Mouse (Mus musculus): ENCODE results near the gene Glb1. TPM values are rescaled to one million over a fixed set of nuclear protein-coding genes. Genes with fewer than 3 reads are reported as not detected.

Glb1 gene
- polyA plus RNA-seq, 1 experiment from 2014 or later: 22.0 TPM

DNA sequence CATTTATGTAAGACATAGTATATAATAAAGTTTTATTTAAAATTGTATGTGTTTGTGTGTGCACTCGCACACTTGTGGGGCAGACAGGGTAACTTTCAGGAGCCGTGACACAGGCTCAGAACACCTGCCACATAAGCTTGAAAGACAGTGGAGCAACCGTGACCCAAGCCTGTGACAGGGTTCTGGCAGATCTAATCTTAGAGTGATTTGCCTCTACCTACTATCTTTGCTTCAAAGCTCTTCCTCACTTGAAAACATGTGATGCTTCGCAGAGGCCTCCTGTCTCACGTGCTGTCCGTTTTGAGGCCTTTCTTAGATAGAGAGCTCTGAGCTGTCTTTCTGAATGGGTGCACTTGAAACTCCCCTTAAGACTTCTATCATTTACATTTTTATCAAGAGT lies 51.5 kb downstream of the Glb1 start:
- H3K4me1 ChIP-seq: peaks cover 13% of the 10 kb centered on the region

DNA sequence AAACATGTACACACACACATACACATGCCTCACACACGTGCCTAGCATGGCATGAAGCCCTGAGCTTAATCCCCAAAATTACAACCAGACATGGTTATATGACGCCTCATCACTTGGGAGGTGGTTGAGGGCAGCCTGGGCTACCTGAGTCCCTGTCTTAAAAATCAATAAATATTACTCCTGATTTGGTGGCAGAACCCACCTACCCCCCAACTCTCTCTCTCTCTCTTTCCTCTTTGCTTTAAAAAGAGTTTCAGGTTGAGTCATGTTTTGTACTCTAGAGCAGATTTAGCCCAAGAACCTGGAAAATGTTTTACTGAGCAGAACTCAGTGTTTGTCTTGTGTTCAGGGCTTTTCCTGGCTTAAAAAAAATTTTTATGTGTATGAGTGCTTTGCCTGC lies 54.5 kb downstream of the Glb1 start:
- no peak for DNase-seq (ENCODE audit: low spot score)
- Histone ChIP-seq H3K27ac (replicated peaks) (no peak overlapping the region), H3K27me3 (replicated peaks; ENCODE audit: low read depth, poor library complexity, severe bottlenecking) (no peaks in the 10 kb centered on the region), H3K4me1 (peaks cover 13% of the 10 kb centered on the region), H3K36me3 (replicated peaks) (peaks cover 26% of the 10 kb centered on the region), H3K4me3 (no peak overlapping the region), H3K9me3 (no peaks in the 10 kb centered on the region)
- 85% methylated on average over 2 of the region's 2 CpGs for WGBS

More for the DNA sequence above, 51.5 kb downstream of the Glb1 start:
- Histone ChIP-seq H3K36me3 (replicated peaks) (peaks cover 10% of the 10 kb centered on the region), H3K9me3 (no peaks in the 10 kb centered on the region), H3K27me3 (replicated peaks; ENCODE audit: low read depth, poor library complexity, severe bottlenecking) (no peaks in the 10 kb centered on the region), H3K27ac (replicated peaks) (no peak overlapping the region), H3K4me3 (no peak overlapping the region)
- DNase-seq (ENCODE audit: low spot score): no peak
- WGBS: 92% methylated on average over 6 of the region's 6 CpGs

DNA sequence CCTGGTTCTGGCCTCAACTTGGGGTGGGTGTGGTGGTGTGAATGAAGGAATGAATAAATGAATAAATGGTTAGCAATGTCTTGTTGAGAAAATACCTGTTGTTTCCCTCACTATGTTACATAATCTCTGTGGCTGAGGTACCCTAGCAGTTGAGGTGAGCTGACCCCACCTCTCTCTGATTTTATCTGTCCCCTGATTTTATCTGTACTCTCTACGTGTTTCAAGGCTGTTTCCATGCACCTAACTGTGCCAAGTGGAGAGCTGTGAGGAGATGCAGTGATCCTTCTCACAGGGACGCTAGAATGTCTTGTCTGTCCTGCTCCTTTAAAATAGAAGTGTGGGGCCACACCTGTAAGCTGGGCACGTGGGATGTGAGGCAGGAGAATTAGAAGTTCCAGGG lies 57.6 kb downstream of the Glb1 start:
- peaks cover 13% of the 10 kb centered on the region for H3K4me1 ChIP-seq

DNA sequence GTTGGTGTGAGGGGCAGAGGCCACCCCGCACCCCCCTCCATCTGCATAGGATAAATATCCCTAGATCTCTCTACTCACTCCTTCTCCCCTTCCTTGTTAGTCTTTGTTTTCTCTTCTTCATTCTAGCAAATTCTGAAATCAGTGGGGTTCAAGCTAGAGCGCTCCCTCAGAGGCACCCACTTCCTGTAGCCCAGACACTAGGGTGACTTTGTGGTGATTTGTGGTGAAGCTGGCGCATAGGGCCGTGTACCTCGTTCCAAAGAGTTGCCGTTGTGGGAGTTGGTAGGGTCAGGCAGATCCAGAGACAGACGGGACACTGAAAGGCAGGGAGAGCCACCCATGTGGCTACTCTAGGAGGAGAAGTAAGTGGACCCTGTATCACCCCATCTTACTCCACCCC lies 61.7 kb downstream of the Glb1 start:
- 89% methylated on average over 7 of the region's 7 CpGs for WGBS
- Histone ChIP-seq H3K9me3 (no peaks in the 10 kb centered on the region), H3K4me1 (0 out of 2 replicates have a peak, but pooled peaks cover 8% of the 10 kb centered on the region), H3K27ac (replicated peaks) (no peak overlapping the region), H3K27me3 (replicated peaks; ENCODE audit: low read depth, poor library complexity, severe bottlenecking) (no peaks in the 10 kb centered on the region), H3K36me3 (replicated peaks) (peaks cover 55% of the 10 kb centered on the region), H3K4me3 (no peak overlapping the region)
- DNase-seq (ENCODE audit: low spot score): no peak

More for the DNA sequence above, 57.6 kb downstream of the Glb1 start:
- no peaks in the 10 kb centered on the region for H3K27me3 ChIP-seq (replicated peaks; ENCODE audit: low read depth, poor library complexity, severe bottlenecking)
- peaks cover 43% of the 10 kb centered on the region for H3K36me3 ChIP-seq (replicated peaks)
- no peak for DNase-seq (ENCODE audit: low spot score)
- H3K4me3 ChIP-seq: no peak overlapping the region
- no peak overlapping the region for H3K27ac ChIP-seq (replicated peaks)
- no peaks in the 10 kb centered on the region for H3K9me3 ChIP-seq
- 83% methylated on average over 3 of the region's 3 CpGs for WGBS

DNA sequence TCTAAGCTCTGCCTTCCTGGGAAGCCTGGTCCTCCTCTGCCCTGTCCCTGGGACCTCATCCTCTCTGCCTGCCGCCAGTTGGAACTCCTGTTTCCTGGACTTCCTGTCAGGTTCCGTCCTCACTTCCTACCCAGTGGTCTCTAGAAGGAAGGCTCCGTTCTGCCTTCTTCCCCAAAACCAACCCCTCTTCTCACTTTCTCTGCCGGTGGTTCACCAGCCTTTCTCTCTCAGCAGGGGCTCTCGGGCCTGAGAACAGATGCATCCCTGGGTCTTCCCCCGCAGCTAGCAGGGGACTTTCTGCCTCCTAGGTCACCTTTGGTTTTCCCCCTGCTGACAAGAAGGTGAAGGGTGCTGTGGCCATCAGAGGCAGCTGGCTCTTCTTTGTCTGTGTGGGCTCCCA lies 64.6 kb downstream of the Glb1 start:
- no peak overlapping the region for H3K4me3 ChIP-seq
- no peak for DNase-seq (ENCODE audit: low spot score)
- no peaks in the 10 kb centered on the region for H3K9me3 ChIP-seq
- WGBS: 81% methylated on average over 6 of the region's 6 CpGs
- no peaks in the 10 kb centered on the region for H3K27me3 ChIP-seq (replicated peaks; ENCODE audit: low read depth, poor library complexity, severe bottlenecking)
- peaks cover 44% of the 10 kb centered on the region for H3K36me3 ChIP-seq (replicated peaks)
- 0 out of 2 replicates have a peak, but pooled peaks cover 10% of the 10 kb centered on the region for H3K4me1 ChIP-seq
- no peak overlapping the region for H3K27ac ChIP-seq (replicated peaks)

DNA sequence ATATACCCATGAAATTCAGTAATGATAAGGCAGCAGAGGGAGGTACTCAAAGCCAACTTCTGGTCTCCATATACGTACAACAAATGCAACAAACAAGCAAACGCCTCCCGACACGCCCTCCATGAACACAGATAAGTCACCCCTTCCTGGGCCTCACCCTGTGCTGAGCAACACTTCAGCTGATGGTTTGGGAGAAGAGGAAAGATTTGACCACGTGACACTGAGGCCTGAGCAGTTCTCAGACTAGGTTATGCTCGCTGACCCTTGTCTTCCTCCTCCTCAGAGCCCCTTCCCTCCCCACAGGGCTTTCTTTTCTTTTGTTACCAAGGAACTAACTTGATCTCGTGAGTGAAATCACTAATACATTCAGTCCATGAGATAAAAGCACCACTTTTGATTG lies 66.0 kb downstream of the Glb1 start:
- H3K27me3 ChIP-seq (replicated peaks; ENCODE audit: low read depth, poor library complexity, severe bottlenecking): no peaks in the 10 kb centered on the region
- peaks cover 38% of the 10 kb centered on the region for H3K36me3 ChIP-seq (replicated peaks)
- WGBS: 65% methylated on average over 7 of the region's 7 CpGs
- H3K4me1 ChIP-seq: 0 out of 2 replicates have a peak, but pooled peaks cover 10% of the 10 kb centered on the region
- H3K27ac ChIP-seq (replicated peaks): no peak overlapping the region
- H3K9me3 ChIP-seq: no peaks in the 10 kb centered on the region
- no peak for DNase-seq (ENCODE audit: low spot score)
- H3K4me3 ChIP-seq: no peak overlapping the region

DNA sequence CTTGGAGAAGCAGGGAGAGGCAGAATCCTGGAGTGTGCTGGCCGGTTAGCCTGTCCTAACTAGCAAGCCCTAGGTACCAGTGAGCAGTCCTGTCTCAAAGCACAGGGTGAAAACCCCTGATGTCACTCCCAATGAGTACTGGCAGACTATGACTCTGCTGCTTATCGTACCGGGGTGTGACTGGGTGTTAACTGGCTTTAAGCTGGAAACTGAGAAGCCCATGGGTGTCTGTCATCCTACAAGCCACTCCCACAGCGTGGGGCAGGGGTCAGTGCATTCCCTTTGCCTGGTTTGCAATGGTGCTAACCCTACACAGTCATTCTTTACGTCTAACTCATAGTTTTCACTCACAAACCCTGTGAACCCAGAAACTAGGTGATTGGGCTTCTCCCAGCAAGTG lies 67.3 kb downstream of the Glb1 start:
- Histone ChIP-seq H3K4me1 (0 out of 2 replicates have a peak, but pooled peaks cover 10% of the 10 kb centered on the region), H3K4me3 (no peak overlapping the region), H3K27ac (replicated peaks) (no peak overlapping the region), H3K36me3 (replicated peaks) (peaks cover 27% of the 10 kb centered on the region), H3K27me3 (replicated peaks; ENCODE audit: low read depth, poor library complexity, severe bottlenecking) (no peaks in the 10 kb centered on the region), H3K9me3 (no peaks in the 10 kb centered on the region)
- WGBS: 82% methylated on average over 5 of the region's 5 CpGs
- no peak for DNase-seq (ENCODE audit: low spot score)

DNA sequence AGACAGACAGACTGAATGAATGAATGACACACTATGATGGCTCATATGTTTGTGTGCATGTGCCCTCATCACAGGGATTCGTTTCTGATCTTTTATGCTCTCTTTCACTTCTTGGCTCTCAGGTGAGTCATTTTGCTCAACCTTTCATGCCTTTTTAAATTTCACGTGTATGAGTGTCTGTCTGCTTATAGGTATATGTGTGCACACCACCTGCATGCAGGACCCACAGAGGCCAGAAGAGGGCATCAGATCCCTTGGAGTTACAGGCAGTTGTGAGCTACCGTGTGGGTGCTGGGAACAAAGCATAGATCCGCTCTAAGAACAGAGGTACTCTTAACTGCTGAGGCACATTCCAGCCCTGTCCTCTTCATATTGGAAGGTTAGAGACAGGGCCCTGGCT lies 67.8 kb downstream of the Glb1 start:
- Histone ChIP-seq H3K4me1 (0 out of 2 replicates have a peak, but pooled peaks cover 10% of the 10 kb centered on the region), H3K27ac (replicated peaks) (no peak overlapping the region), H3K4me3 (no peak overlapping the region), H3K27me3 (replicated peaks; ENCODE audit: low read depth, poor library complexity, severe bottlenecking) (no peaks in the 10 kb centered on the region), H3K36me3 (replicated peaks) (peaks cover 26% of the 10 kb centered on the region), H3K9me3 (no peaks in the 10 kb centered on the region)
- DNase-seq (ENCODE audit: low spot score): no peak
- WGBS: 96% methylated on average over 4 of the region's 4 CpGs

DNA sequence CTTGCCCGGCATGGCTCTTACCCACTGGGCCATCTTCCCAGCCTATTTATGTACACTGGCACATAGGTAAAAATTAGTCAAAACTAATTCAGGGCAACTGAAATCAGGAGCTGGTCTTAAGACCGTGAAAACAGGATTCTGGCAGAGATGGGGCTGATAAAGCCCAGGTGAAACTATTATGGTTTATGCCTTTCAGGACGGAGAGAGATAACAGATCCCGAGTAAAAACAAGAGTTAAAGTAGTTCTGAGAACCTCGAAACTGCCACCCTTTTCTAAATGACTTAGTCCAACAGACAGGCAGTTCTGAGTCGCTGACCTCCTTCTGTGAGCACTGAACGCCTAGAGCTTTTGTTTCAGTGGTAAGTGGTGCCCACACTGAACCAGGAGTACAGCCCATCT lies 71.0 kb downstream of the Glb1 start:
- Histone ChIP-seq H3K27me3 (replicated peaks; ENCODE audit: low read depth, poor library complexity, severe bottlenecking) (no peaks in the 10 kb centered on the region), H3K27ac (replicated peaks) (no peak overlapping the region)
- WGBS: 86% methylated on average over 7 of the region's 7 CpGs

DNA sequence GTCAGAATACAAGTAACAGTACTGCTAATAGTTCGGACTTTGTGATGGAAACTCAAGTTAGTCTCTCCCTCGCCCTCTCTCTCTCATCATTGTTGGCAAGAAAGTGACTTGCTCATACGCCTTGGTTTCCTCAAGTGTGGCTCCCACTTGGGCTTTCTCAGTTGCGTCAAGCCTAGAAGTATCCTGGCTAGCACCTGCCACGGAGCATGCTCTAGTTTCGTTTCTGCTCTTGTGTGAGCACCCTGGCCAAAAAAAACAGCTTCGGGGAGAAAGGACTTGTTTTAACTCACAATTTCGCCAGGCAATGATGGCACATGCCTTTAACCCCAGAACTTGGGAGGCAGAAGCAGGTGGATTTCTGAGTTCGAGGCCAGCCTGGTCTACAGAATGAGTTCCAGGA lies 76.1 kb downstream of the Glb1 start:
- 91% methylated on average over 9 of the region's 9 CpGs for WGBS
- Histone ChIP-seq H3K27ac (replicated peaks) (no peak overlapping the region), H3K36me3 (replicated peaks) (peaks cover 2% of the 10 kb centered on the region; the same call in 1 of the 2 replicates), H3K27me3 (replicated peaks; ENCODE audit: low read depth, poor library complexity, severe bottlenecking) (no peaks in the 10 kb centered on the region), H3K9me3 (no peaks in the 10 kb centered on the region), H3K4me1 (no peaks in the 10 kb centered on the region), H3K4me3 (no peak overlapping the region)
- DNase-seq (ENCODE audit: low spot score): no peak

More for the DNA sequence above, 71.0 kb downstream of the Glb1 start:
- H3K4me3 ChIP-seq: no peak overlapping the region
- 0 out of 2 replicates have a peak, but pooled peaks cover 9% of the 10 kb centered on the region for H3K4me1 ChIP-seq
- no peaks in the 10 kb centered on the region for H3K9me3 ChIP-seq
- peaks cover 6% of the 10 kb centered on the region for H3K36me3 ChIP-seq (replicated peaks)
- no peak for DNase-seq (ENCODE audit: low spot score)

DNA sequence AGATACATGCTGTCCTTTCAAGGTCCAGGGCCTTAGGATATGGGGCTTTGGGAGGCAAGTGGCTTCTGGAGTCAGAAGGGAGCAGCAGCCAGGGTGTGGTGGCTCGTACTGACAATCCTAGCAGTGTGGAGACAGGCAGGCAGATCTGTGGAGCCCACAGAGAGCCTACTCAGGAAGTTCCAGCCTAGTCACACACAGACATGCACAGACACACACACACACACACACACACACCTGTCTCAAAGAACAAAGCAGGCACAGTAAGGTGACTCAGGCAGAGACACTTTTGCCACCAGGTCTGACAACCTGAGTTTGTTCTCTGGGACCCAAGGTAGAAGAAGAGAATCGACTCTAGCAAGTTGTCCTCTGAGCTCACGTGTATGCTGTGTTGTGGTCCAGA lies 80.1 kb downstream of the Glb1 start:
- 0 out of 2 replicates have a peak, but pooled peaks cover 3% of the 10 kb centered on the region for H3K4me1 ChIP-seq
- no peaks in the 10 kb centered on the region for H3K9me3 ChIP-seq
- no peak for DNase-seq (ENCODE audit: low spot score)
- H3K4me3 ChIP-seq: no peak overlapping the region
- H3K36me3 ChIP-seq (replicated peaks): no peaks in the 10 kb centered on the region
- no peaks in the 10 kb centered on the region for H3K27me3 ChIP-seq (replicated peaks; ENCODE audit: low read depth, poor library complexity, severe bottlenecking)
- WGBS: 85% methylated on average over 3 of the region's 3 CpGs
- H3K27ac ChIP-seq (replicated peaks): no peak overlapping the region

DNA sequence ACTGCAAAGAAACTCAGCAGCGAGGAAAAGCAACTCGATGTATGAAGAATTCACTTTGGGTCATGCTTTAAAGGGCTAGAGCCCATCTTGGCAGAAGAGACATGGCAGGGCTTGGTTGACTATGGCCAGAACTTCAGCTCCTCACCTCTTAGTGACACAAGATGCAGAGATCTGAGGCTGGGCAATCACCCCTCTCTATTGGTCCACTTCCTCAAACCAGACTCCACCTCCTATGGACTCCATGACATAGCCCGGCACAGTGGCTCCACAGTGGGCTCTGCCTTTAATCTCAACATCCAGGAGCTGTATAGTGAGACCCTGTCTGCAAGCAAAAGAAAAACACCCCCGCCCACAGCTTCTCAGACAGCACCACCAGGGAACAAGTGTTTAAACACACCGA lies 83.9 kb downstream of the Glb1 start:
- no peaks in the 10 kb centered on the region for H3K27me3 ChIP-seq (replicated peaks; ENCODE audit: low read depth, poor library complexity, severe bottlenecking)
- WGBS: 85% methylated on average over 5 of the region's 5 CpGs
- no peaks in the 10 kb centered on the region for H3K9me3 ChIP-seq
- no peak for DNase-seq (ENCODE audit: low spot score)
- 0 out of 2 replicates have a peak, but pooled peaks cover 3% of the 10 kb centered on the region for H3K4me1 ChIP-seq
- no peaks in the 10 kb centered on the region for H3K36me3 ChIP-seq (replicated peaks)
- H3K27ac ChIP-seq (replicated peaks): no peak overlapping the region
- H3K4me3 ChIP-seq: no peak overlapping the region

DNA sequence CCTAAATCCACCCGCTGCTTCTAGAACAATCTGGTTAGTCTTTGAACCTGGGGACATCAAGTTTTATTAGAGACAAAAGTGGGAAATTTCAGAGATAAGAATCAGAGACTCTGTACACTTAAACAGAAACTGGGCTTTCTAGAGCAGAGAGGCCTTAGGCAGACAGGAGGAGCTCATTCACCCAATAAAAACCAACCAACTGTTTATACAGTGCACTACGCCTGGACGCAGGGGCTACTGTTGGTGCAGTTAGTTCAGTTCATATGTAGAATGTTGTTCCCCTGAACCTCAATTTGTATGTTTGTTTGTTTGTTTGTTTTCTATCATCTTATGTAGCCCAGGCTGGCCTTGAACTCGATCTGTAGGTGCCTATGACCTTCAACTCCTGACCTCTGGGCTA lies 85.9 kb downstream of the Glb1 start:
- 87% methylated on average over 4 of the region's 4 CpGs for WGBS
- Histone ChIP-seq H3K4me3 (no peak overlapping the region), H3K9me3 (no peaks in the 10 kb centered on the region), H3K27me3 (replicated peaks; ENCODE audit: low read depth, poor library complexity, severe bottlenecking) (no peaks in the 10 kb centered on the region), H3K36me3 (replicated peaks) (no peaks in the 10 kb centered on the region), H3K4me1 (0 out of 2 replicates have a peak, but pooled peaks cover 3% of the 10 kb centered on the region), H3K27ac (replicated peaks) (no peak overlapping the region)
- DNase-seq (ENCODE audit: low spot score): no peak
